Comparison of ENCODE assay signal across 8 mouse cellular contexts in the genomic region with DNA sequence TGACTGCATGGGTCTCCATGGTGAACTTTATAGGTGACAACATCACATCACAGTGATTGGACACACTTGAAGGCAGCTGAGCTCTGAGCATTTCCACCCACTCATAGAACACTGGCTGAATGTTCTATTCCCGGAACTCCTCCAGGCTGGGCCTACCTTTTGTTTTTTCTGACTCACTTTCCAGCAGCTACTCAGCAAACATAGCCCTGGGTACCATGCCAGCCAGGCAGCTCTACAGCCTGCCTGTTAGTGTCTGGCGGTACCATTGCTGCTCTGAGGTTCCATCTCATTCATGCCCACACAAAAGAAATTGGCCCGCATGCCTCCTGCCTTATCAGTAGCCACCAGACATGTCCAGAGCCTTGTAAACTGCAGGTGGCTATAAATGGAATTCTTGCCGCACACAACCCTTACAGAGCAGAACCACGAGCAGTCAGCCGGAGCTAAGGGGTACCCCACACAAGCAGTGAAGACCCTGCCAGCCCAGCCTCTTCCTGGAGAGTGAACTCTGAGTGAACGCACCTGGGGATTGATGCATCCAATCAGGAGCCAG. TPM values are rescaled to one million over a fixed set of nuclear protein-coding genes. Genes with fewer than 3 reads are reported as not detected.
A peak's percentile ranks its signal among the peaks of the same experiment; 100 is the strongest.
DNase-seq lines count a peak whose midpoint lies in the region; ATAC-seq lines count a peak whose summit lies in the region.

No protein-coding gene starts in this region.

- H3K4me1 ChIP-seq in embryonic facial prominence, embryonic 15.5 days: peaks cover 8% of the 10 kb centered on the region; the same call in 1 of the 2 replicates
- H3K4me1 ChIP-seq in neural tube, embryonic 14.5 days (ENCODE audit: control insufficient read depth, insufficient read depth, low read length): peaks cover 13% of the 10 kb centered on the region; the same call in 1 of the 2 replicates

- H3K9ac ChIP-seq in embryonic facial prominence, embryonic 15.5 days: no peak overlapping the region
- H3K9ac ChIP-seq in neural tube, embryonic 14.5 days (replicated peaks; ENCODE audit: low read depth, low read length): no peak overlapping the region

- no peaks in the 10 kb centered on the region for H3K27me3 ChIP-seq in embryonic facial prominence, embryonic 15.5 days
- no peaks in the 10 kb centered on the region for H3K27me3 ChIP-seq in neural tube, embryonic 14.5 days (ENCODE audit: control insufficient read depth, insufficient read depth, low read length)

- H3K9me3 ChIP-seq in embryonic facial prominence, embryonic 15.5 days (replicated peaks): no peaks in the 10 kb centered on the region
- H3K9me3 ChIP-seq in neural tube, embryonic 14.5 days (ENCODE audit: control insufficient read depth, low read length): no peaks in the 10 kb centered on the region

- no peak overlapping the region for H3K4me2 ChIP-seq in embryonic facial prominence, embryonic 15.5 days (replicated peaks)
- no peak overlapping the region for H3K4me2 ChIP-seq in neural tube, embryonic 14.5 days (ENCODE audit: low read depth, low read length)

- H3K4me3 ChIP-seq in embryonic facial prominence, embryonic 15.5 days (replicated peaks): no peak overlapping the region
- H3K4me3 ChIP-seq in neural tube, embryonic 14.5 days (ENCODE audit: low read depth, low read length): no peak overlapping the region

- H3K27ac ChIP-seq in embryonic facial prominence, embryonic 15.5 days (replicated peaks): peak overlapping the region; percentile 13; the same call in 1 of the 2 replicates
- no peak overlapping the region for H3K27ac ChIP-seq in neural tube, embryonic 14.5 days (ENCODE audit: low read depth, low read length)

- intact Hi-C loops in heart, postnatal 36 days (cut with DNase I): no loop called here

- peak; percentile 27 to 48 for DNase-seq in heart, adult 18-20 months
- no peak for DNase-seq in heart, postnatal 36 days
- peak; percentile 64 to 69 for DNase-seq in layer of hippocampus, adult 8-10 months (ENCODE audit: low spot score in 2 of 2)
- DNase-seq in ovary, postnatal 10 days (ENCODE audit: low spot score): no peak
- DNase-seq in kidney, postnatal 25 days: no peak
- no peak for DNase-seq in cerebellum, adult 11 months

- no peaks in the 10 kb centered on the region for H3K36me3 ChIP-seq in embryonic facial prominence, embryonic 15.5 days
- no peaks in the 10 kb centered on the region for H3K36me3 ChIP-seq in neural tube, embryonic 14.5 days (ENCODE audit: control insufficient read depth, insufficient read depth, low read length)

- WGBS in embryonic facial prominence, embryonic 15.5 days: 68% methylated on average over 7 of the region's 7 CpGs
- 66% methylated on average over 7 of the region's 7 CpGs for WGBS in neural tube, embryonic 14.5 days

- 0 out of 2 replicates have a peak, but pooled peaks have one; percentile 39 for ATAC-seq in embryonic facial prominence, embryonic 15.5 days (ENCODE audit: insufficient number of reproducible peaks, low FRiP score, low TSS enrichment, low read depth)
- peak; percentile 62; the same call in 1 of the 2 replicates for ATAC-seq in neural tube, embryonic 14.5 days (ENCODE audit: low read depth)

RNA-seq across cellular contexts. Expression of a gene that starts 55.8 kb away (rescaled TPM):
- not detected for total RNA-seq in heart, adult 18-20 months (2021)
- not detected for total RNA-seq in heart, postnatal 36 days (2021)
- not detected in 2 replicates for polyA plus RNA-seq in embryonic facial prominence, embryonic 15.5 days (2015; fragmentation: Nextera tagmentation; extraction: Ambion mirVana)
- total RNA-seq in layer of hippocampus, adult 8-10 months (2022): not detected
- polyA plus RNA-seq in neural tube, embryonic 14.5 days (2014; fragmentation: Nextera tagmentation; extraction: Ambion mirVana): not detected in 2 replicates

Comparison
In these comparisons a context has a peak if more than half of its experiments do, and no peak if none do; other contexts are left out.
1. DNase-seq: peak in heart, adult 18-20 months (2 of 2) and layer of hippocampus, adult 8-10 months (2 of 2); none in heart, postnatal 36 days (0 of 2), ovary, postnatal 10 days (single experiment), kidney, postnatal 25 days (0 of 2) and cerebellum, adult 11 months (single experiment).